Mouse (Mus musculus) heart, adult 8-10 months (tissue): ENCODE results near the gene Rbpj. TPM values are rescaled to one million over a fixed set of nuclear protein-coding genes. Genes with fewer than 3 reads are reported as not detected.

Source experiments
- DNase-seq: peaks from one replicate; pipeline ENCODE4 v3.0.0; 2022; ENCODE audit warnings: low spot score
- total RNA-seq, 4 experiments: library from RNA; stranded (reverse); gene quantifications; 2 replicates each; pipeline ENCODE4 v1.2.4; 2022

Gene Rbpj
- total RNA-seq, 4 experiments from 2014 or later = 23.6 to 26.3 (median 25.9) TPM

GRCm38 (mm10) chr5:53551394-53551793, 85.4 kb downstream of the Rbpj start:
- DNase-seq = no peak

GRCm38 (mm10) chr5:53551910-53552309, 86.0 kb downstream of the Rbpj start:
- DNase-seq = no peak

GRCm38 (mm10) chr5:53553281-53553680, 87.3 kb downstream of the Rbpj start:
- DNase-seq = no peak

- no peak for DNase-seq
These were observed 88.2 kb downstream of the Rbpj start for GRCm38 (mm10) chr5:53554180-53554579.

- no peak for DNase-seq
These were observed 89.0 kb downstream of the Rbpj start for GRCm38 (mm10) chr5:53554926-53555325.

GRCm38 (mm10) chr5:53555474-53555873, 89.5 kb downstream of the Rbpj start:
- no peak for DNase-seq

- no peak for DNase-seq
These were observed 90.0 kb downstream of the Rbpj start for GRCm38 (mm10) chr5:53555929-53556328.

- no peak for DNase-seq
These were observed 91.8 kb downstream of the Rbpj start for GRCm38 (mm10) chr5:53557544-53558260.

- DNase-seq = no peak
These were observed 95.2 kb downstream of the Rbpj start for GRCm38 (mm10) chr5:53561160-53561559.

GRCm38 (mm10) chr5:53564309-53564708, 98.4 kb downstream of the Rbpj start:
- no peak for DNase-seq

- no peak for DNase-seq
These were observed 99.4 kb downstream of the Rbpj start for GRCm38 (mm10) chr5:53565213-53565794.

- DNase-seq = no peak
These were observed 100.6 kb downstream of the Rbpj start for GRCm38 (mm10) chr5:53566485-53567083.

GRCm38 (mm10) chr5:53572496-53572895, 106.5 kb downstream of the Rbpj start:
- no peak for DNase-seq

GRCm38 (mm10) chr5:53574883-53575442, 109.0 kb downstream of the Rbpj start:
- DNase-seq = no peak

- DNase-seq = no peak
These were observed 111.4 kb downstream of the Rbpj start for GRCm38 (mm10) chr5:53577272-53577889.

GRCm38 (mm10) chr5:53584069-53584767, 118.3 kb downstream of the Rbpj start:
- DNase-seq = no peak

- peak; percentile 24 for DNase-seq
These were observed 122.6 kb downstream of the Rbpj start for GRCm38 (mm10) chr5:53588421-53589171.

- peak; percentile 94 for DNase-seq
These were observed 123.4 kb downstream of the Rbpj start for GRCm38 (mm10) chr5:53589172-53589960.

- DNase-seq = peak; percentile 99
These were observed 124.3 kb downstream of the Rbpj start for GRCm38 (mm10) chr5:53590179-53590765.
